Mouse (Mus musculus) C2C12 (cell line): ENCODE measurements at regions not wholly inside any gene's neighbourhood (a gene's known extent, or its start where the extent isn't known, plus 50 kb on each side); places are given as distances from the start of the nearest gene placed in this dataset.

Source experiments
- CTCF ChIP-seq: IDR thresholded peaks from one replicate; pipeline ENCODE4 v1.5.1; 2011; ENCODE audit not compliant: control insufficient read depth, insufficient read depth, insufficient read length
- FOSL1 ChIP-seq: IDR thresholded peaks from one replicate; pipeline ENCODE4 v1.8.0; 2011; ENCODE audit warnings: mild to moderate bottlenecking, low read length; ENCODE audit not compliant: poor library complexity, insufficient read depth, severe bottlenecking
- MAX ChIP-seq: IDR thresholded peaks from one replicate; pipeline ENCODE4 v1.6.1; 2011; ENCODE audit warnings: mild to moderate bottlenecking, control low read depth

DNA sequence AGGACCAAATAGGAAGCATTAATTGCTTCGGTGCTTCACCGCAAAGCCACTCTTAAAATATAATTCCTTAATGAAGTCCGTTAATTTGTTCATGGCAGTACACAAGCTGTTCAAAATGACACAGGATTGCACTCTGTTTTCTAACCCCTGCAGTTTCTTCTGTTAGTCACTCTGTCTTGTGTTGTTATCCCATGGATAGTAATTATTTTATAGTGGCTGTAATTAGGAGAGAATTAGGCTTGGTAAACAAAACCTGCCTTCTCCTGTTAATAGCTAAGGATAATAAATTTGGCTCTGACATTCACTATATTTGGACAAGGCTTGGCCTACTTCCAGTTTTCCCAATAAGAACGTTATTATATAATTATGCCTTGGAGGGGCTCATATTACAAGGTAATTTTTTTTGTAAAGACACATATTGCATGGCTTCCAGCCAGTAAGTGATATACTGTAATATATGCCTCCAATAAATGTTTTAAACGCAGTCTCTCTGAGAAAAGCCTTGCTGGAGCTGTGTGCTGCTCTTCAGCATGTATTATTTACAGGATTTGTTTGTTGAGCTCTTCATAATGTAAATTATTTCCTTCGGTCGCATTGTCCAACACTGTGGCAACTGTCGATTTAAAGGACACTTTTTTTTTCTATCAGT, 364.8 kb upstream of the Fign start:
- TF ChIP-seq CTCF: no peak
- no peak for TF ChIP-seq MAX
- no peak for TF ChIP-seq FOSL1
